Mouse (Mus musculus): ENCODE results near the gene Zfyve19. TPM values are rescaled to one million over a fixed set of nuclear protein-coding genes. Genes with fewer than 3 reads are reported as not detected.

Zfyve19 gene
- total RNA-seq, 2 experiments from 2014 or later = 21.6 to 30.7 TPM

- ATAC-seq (ENCODE audit: poor library complexity, severe bottlenecking) = no peak
Measured at GRCm38 (mm10) chr2:119194140-119194539, 14.3 kb upstream of the Zfyve19 start.

GRCm38 (mm10) chr2:119196316-119197108, 11.9 kb upstream of the Zfyve19 start:
- no peak for ATAC-seq (ENCODE audit: poor library complexity, severe bottlenecking)

- ATAC-seq (ENCODE audit: poor library complexity, severe bottlenecking) = no peak
Measured at GRCm38 (mm10) chr2:119197493-119197892, 10.9 kb upstream of the Zfyve19 start.

GRCm38 (mm10) chr2:119198049-119198448, 10.4 kb upstream of the Zfyve19 start:
- no peak for ATAC-seq (ENCODE audit: poor library complexity, severe bottlenecking)

- ATAC-seq (ENCODE audit: poor library complexity, severe bottlenecking) = no peak
Measured at GRCm38 (mm10) chr2:119198934-119199333, 9.5 kb upstream of the Zfyve19 start.

- ATAC-seq (ENCODE audit: poor library complexity, severe bottlenecking) = 0 out of 2 replicates have a peak, but pooled peaks have one; percentile 12
Measured at GRCm38 (mm10) chr2:119202914-119203453, 5.4 kb upstream of the Zfyve19 start.

GRCm38 (mm10) chr2:119203871-119204460, 4.5 kb upstream of the Zfyve19 start:
- no peak for ATAC-seq (ENCODE audit: poor library complexity, severe bottlenecking)

- peak; percentile 4 for ATAC-seq (ENCODE audit: poor library complexity, severe bottlenecking)
Measured at GRCm38 (mm10) chr2:119207961-119208343, 465 bp upstream of the Zfyve19 start.

- peak; percentile 13 for ATAC-seq (ENCODE audit: poor library complexity, severe bottlenecking)
Measured at GRCm38 (mm10) chr2:119209176-119209507, 725 bp downstream of the Zfyve19 start.

- no peak for ATAC-seq (ENCODE audit: poor library complexity, severe bottlenecking)
Measured at GRCm38 (mm10) chr2:119229775-119230704, 21.6 kb downstream of the Zfyve19 start, which contains the start of gene Ppp1r14d. Gene Ppp1r14d, minus strand, starts transcription at chr2:119229906.

GRCm38 (mm10) chr2:119236682-119237209, 28.3 kb downstream of the Zfyve19 start:
- ATAC-seq (ENCODE audit: poor library complexity, severe bottlenecking) = no peak

GRCm38 (mm10) chr2:119237210-119237870, 28.9 kb downstream of the Zfyve19 start, which contains the start of gene Spint1:
Gene Spint1, plus strand, starts transcription at chr2:119237362.
- ATAC-seq (ENCODE audit: poor library complexity, severe bottlenecking) = 0 out of 2 replicates have a peak, but pooled peaks have one; percentile 43

- no peak for ATAC-seq (ENCODE audit: poor library complexity, severe bottlenecking)
Measured at GRCm38 (mm10) chr2:119237871-119238220, 29.4 kb downstream of the Zfyve19 start.

GRCm38 (mm10) chr2:119238671-119239070, 30.3 kb downstream of the Zfyve19 start:
- no peak for ATAC-seq (ENCODE audit: poor library complexity, severe bottlenecking)

- ATAC-seq (ENCODE audit: poor library complexity, severe bottlenecking) = no peak
Measured at GRCm38 (mm10) chr2:119240075-119240818, 31.8 kb downstream of the Zfyve19 start.

- ATAC-seq (ENCODE audit: poor library complexity, severe bottlenecking) = no peak
Measured at GRCm38 (mm10) chr2:119240819-119241186, 32.4 kb downstream of the Zfyve19 start.

GRCm38 (mm10) chr2:119242548-119242947, 34.1 kb downstream of the Zfyve19 start:
- ATAC-seq (ENCODE audit: poor library complexity, severe bottlenecking) = no peak

GRCm38 (mm10) chr2:119245246-119245645, 36.8 kb downstream of the Zfyve19 start:
- no peak for ATAC-seq (ENCODE audit: poor library complexity, severe bottlenecking)

GRCm38 (mm10) chr2:119247904-119248303, 39.5 kb downstream of the Zfyve19 start:
- no peak for ATAC-seq (ENCODE audit: poor library complexity, severe bottlenecking)
